Comparison of ENCODE assay signal across 14 mouse cellular contexts in genomic region chr2:70920937-70921596, GRCm38 (mm10).
DNase-seq lines count a peak whose midpoint lies in the region; ATAC-seq lines count a peak whose summit lies in the region.
"Had no signal": no experiment of that assay in that cellular context is flagged by ENCODE, and none has a peak within 500 bp of the region (broad histone marks: within the 10 kb centered on the region; RNA-seq: fewer than 3 reads in every experiment).

No protein-coding gene starts in this region.

- H3K9me3 ChIP-seq in megakaryocyte, embryonic 14.5 days: no peaks in the 10 kb centered on the region
- H3K9me3 ChIP-seq: embryonic facial prominence, embryonic 12.5 days; forebrain, embryonic 12.5 days; neural tube, embryonic 15.5 days had no signal

- peaks cover 68% of the 10 kb centered on the region for H3K4me1 ChIP-seq in megakaryocyte, embryonic 14.5 days

- peak; percentile 54 for DNase-seq in c-Kit-positive CD71-positive TER-119-negative erythroid progenitor cells, embryonic 14.5 days (ENCODE audit: low read depth)
- DNase-seq in liver: peak; percentile 59
- DNase-seq in naive thymus-derived CD4-positive, alpha-beta T cell, adult 2 months (ENCODE audit: low read depth): peak; percentile 17
- no peak for DNase-seq in layer of hippocampus, adult 9-11 months
- DNase-seq in gastrocnemius, postnatal 4 days (ENCODE audit: low spot score in 2 of 2): no peak
- DNase-seq: adrenal gland, adult 8-10 months; cerebellum, postnatal 14 days; lung, adult 18-20 months; retina, postnatal 1 day had no signal

- peak overlapping the region; percentile 71 for H3K4me3 ChIP-seq in megakaryocyte, embryonic 14.5 days (replicated peaks)
- H3K4me3 ChIP-seq: embryonic facial prominence, embryonic 12.5 days; forebrain, embryonic 12.5 days; neural tube, embryonic 15.5 days had no signal

- H3K36me3 ChIP-seq in megakaryocyte, embryonic 14.5 days (replicated peaks; ENCODE audit: low read length): no peaks in the 10 kb centered on the region
- H3K36me3 ChIP-seq: embryonic facial prominence, embryonic 12.5 days; forebrain, embryonic 12.5 days; neural tube, embryonic 15.5 days had no signal

- ATAC-seq in megakaryocyte, adult 5-6 weeks (ENCODE audit: poor library complexity, severe bottlenecking): no peak

- no peaks in the 10 kb centered on the region for H3K27me3 ChIP-seq in megakaryocyte, embryonic 14.5 days (replicated peaks)
- H3K27me3 ChIP-seq: embryonic facial prominence, embryonic 12.5 days; forebrain, embryonic 12.5 days; neural tube, embryonic 15.5 days had no signal

Comparison
In these comparisons a context has a peak if more than half of its experiments do, and no peak if none do; other contexts are left out.
1. DNase-seq: peak in c-Kit-positive CD71-positive TER-119-negative erythroid progenitor cells, embryonic 14.5 days (single experiment), liver (single experiment) and naive thymus-derived CD4-positive, alpha-beta T cell, adult 2 months (single experiment); none in layer of hippocampus, adult 9-11 months (single experiment) and gastrocnemius, postnatal 4 days (0 of 2).